Mouse (Mus musculus) small intestine, adult 2 months (tissue): Measurements from ENCODE around the gene A26c2. TPM values are rescaled to one million over a fixed set of nuclear protein-coding genes. Genes with fewer than 3 reads are reported as not detected.

ENCODE experiments used
- H3K27ac ChIP-seq: fragments of 200-500 bp; 2 replicates; pipeline ENCODE4 v1.5.1; 2012; ENCODE audit warnings: low read depth, low read length, control low read depth, inconsistent platforms; ENCODE audit not compliant: insufficient read depth
- H3K27me3 ChIP-seq: fragments of 200-500 bp; 2 replicates; pipeline ENCODE4 v1.6.1; 2012; ENCODE audit warnings: mild to moderate bottlenecking, moderate library complexity, low read length, inconsistent platforms; ENCODE audit not compliant: control insufficient read depth, insufficient read depth
- H3K36me3 ChIP-seq: fragments of 200-500 bp; 2 replicates; pipeline ENCODE4 v1.6.1; 2012; ENCODE audit warnings: mild to moderate bottlenecking, low read length, control low read depth, inconsistent platforms; ENCODE audit not compliant: control insufficient read depth, insufficient read depth
- H3K4me1 ChIP-seq: fragments of 200-500 bp; 2 replicates; pipeline ENCODE4 v1.6.1; 2012; ENCODE audit warnings: low read length, inconsistent platforms, mixed read lengths; ENCODE audit not compliant: control insufficient read depth, insufficient read depth, insufficient read length
- H3K4me3 ChIP-seq: fragments of 200-500 bp; 2 replicates; pipeline ENCODE4 v1.5.1; 2012; ENCODE audit warnings: low read depth, mild to moderate bottlenecking, control low read depth, inconsistent platforms, low read length, moderate library complexity
- CTCF ChIP-seq: fragments of 200-500 bp; IDR thresholded peaks from 2 replicates; pipeline ENCODE4 v1.5.1; 2012; ENCODE audit warnings: low read depth, mild to moderate bottlenecking, control low read depth, inconsistent platforms, low read length, moderate library complexity, mixed read lengths; ENCODE audit not compliant: insufficient replicate concordance, insufficient read length; ENCODE audit errors: extremely low read depth
- POLR2A ChIP-seq: fragments of 200-500 bp; IDR thresholded peaks from 2 replicates; pipeline ENCODE4 v1.6.1; 2012; ENCODE audit warnings: low read depth, mild to moderate bottlenecking, control low read depth, inconsistent platforms, low read length, moderate library complexity
- WGBS: fragments of 180-500 bp; shearing (Covaris S2); methylation state at CpG from one replicate; pipeline ENCODE4 v1.1.7; 2018; 5-methylcytosine and 5-hydroxymethylcytosine counted together
- polyA plus RNA-seq: library from polyadenylated mRNA; depleted of rRNA; stranded (reverse); fragments of >200 nt; gene quantifications from 2 replicates; pipeline ENCODE4 v1.2.3, GENCODE M21; 2012; rRNA removed

The A26c2 gene
- polyA plus RNA-seq: not detected in 2 replicates

DNA sequence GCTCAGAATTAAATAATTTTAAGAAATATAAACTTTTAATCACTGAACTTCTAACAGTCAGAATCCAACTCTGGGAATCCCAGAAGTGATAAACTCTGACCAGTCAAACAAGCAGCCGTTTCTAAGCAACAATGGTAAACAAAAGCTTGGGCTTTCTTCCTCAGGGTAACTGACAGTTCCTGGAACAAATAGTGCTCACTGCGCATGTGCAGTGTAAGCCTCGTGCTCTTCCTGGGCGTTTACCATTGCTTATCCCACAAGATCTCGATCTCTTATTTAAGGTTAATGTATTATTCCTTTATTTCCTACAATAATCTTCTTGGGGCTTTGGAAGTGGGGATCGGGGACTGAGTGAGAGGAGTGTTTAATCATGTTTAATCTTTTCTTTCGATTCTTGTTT lies at the start of gene A26c2:
A26c2 (minus strand) TSS at position 101 of the 400 bp plus-strand sequence.
- Histone ChIP-seq H3K27me3 (no peaks in the 10 kb centered on the region), H3K36me3 (no peaks in the 10 kb centered on the region), H3K4me1 (no peaks in the 10 kb centered on the region), H3K4me3 (no peak within 1 kb of the TSS), H3K27ac (no peak within 1 kb of the TSS)
- WGBS: 75% methylated on average over 7 of the region's 7 CpGs
- no peak for TF ChIP-seq POLR2A
- no peak for TF ChIP-seq CTCF

DNA sequence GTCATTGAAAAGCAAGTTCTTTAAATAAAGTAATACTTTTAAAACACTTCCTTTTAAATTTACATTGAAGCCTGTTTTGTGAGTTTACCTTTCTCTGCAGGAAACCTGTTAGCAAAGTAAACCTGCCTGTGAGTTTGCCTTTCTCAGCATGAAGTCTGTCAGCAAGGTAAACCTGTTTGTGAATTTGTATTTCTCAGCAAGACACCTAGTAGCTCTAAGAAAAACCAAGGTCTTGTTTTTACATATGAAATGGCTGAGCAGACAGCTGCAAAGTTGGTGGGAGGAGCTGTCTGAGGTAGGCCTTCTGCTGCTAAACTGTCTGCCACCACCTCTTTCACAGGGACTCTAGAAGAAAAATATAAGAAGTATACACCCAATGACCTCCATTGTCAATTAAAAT lies 28.0 kb upstream of the A26c2 start:
- no peak overlapping the region for H3K4me3 ChIP-seq
- no peaks in the 10 kb centered on the region for H3K27me3 ChIP-seq
- TF ChIP-seq CTCF (no peak), POLR2A (no peak)
- no peaks in the 10 kb centered on the region for H3K4me1 ChIP-seq
- no peak overlapping the region for H3K27ac ChIP-seq
- no peaks in the 10 kb centered on the region for H3K36me3 ChIP-seq
